Mouse (Mus musculus): ENCODE results near the gene Mfsd12.

DNA sequence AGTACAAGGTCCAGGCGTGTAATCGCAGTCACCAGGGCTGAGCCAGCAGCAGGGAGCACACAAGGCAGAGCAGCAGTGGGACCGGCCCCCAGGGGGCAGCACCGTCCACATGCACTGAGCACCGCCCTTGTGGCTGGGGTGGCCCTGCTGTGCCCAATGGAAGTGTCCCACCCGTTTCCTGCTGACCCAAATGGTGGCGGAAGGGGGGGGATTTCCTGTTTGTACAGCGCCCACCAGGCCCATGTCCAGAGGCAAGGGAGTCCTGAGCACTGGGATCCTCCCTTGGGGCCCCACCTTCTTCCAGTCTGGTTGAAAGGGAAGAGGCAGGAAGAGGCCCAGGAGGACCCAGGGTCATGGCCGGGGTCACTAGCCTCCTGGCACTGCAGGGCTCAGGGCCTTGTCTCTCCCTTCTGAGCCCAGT lies 51.6 kb downstream of the Mfsd12 start:
- TF ChIP-seq POLR2A (IDR thresholded peaks at IDR 0.05; ENCODE audit: insufficient read depth, low read length), result no peak
- no peak for TF ChIP-seq EP300 (IDR thresholded peaks at IDR 0.05; ENCODE audit: insufficient read depth, low read depth, low read length)

Measured in ES-Bruce4 (cell line).